Mouse (Mus musculus) E14TG2a.4 (cell line): Measurements from ENCODE around the gene Shbg.

Experiments
- CTCF ChIP-seq: conservative IDR thresholded peaks from 2 replicates; pipeline ENCODE4 v1.5.1; 2014; ENCODE audit warnings: low read length
- POU5F1 ChIP-seq: IDR thresholded peaks from 2 replicates; pipeline ENCODE4 v1.6.1; 2014; ENCODE audit warnings: low read length, borderline replicate concordance

DNA sequence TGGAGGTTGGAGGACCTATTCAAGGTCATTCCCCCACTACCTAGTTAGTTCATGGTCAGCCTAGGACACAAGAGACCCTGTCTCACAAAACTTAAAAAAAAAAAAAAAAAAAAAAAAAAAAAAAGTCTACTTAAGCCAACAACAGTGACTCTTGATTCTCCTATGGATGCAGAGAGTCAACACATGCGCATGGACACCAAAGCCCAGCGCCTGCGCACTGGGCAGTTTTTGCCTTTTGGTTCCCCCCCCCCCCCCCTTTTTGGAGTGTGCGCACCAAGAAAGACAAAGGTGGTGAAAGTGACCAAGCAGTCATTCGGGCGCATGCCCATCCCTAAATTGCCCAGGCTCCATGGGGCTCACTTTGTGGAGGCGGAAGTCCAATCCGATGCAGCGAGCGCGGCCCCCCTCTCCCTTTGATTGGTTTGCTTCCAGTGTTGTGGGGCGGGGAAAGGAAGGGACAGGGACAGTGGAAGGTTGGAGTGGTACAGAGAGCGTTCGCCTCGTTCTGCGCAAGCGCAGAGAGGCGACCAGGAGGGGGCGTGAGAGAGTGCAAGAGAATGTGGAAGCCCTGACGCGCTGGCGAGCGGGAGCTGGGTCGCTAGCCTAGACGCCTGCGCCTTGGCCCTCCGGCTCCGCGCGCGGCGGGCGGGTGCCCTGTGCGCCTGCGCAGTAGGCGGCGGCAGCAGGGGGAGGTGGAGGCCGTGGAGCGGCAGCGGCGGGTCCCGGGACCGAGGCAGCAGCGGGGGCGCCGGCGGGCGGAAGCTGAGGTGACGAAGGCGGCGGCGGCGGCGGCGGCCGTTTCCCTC, 14.8 kb upstream of the Shbg start, which contains the start of gene Fxr2:
- peak; percentile 21; the same call in 1 of the 2 replicates for TF ChIP-seq CTCF
- no peak for TF ChIP-seq POU5F1
